In the genomic region with DNA sequence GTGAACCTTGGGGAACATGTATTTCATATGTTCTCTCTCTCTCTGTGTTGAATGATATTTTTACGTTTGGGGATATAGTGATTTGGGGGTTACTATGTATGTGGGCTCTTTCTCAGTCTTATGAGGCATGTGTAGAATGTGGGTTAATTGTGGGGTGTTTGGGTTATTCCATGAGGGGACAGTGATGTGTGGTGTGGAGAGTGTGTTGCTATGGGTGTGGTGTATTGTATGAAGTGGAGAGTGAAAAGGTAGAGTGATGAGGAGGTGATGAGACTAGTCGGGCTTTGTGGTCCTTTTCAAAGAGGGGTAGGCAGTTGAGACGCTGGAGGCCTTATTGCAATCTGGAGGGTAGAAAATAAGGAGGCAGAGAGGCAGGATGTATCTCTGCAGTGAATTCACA, we compare ENCODE assay signal across 7 mouse cellular contexts. TPM values are rescaled to one million over a fixed set of nuclear protein-coding genes. Genes with fewer than 3 reads are reported as not detected.
DNase-seq lines count a peak whose midpoint lies in the region; ATAC-seq and TF ChIP-seq lines count a peak whose summit lies in the region.

No protein-coding gene starts in this region.

- no peak for DNase-seq in lung, postnatal 0 days (ENCODE audit: low spot score)
- no peak for DNase-seq in lung, postnatal 36 days
- no peak for DNase-seq in adrenal gland, postnatal 14 days
- no peak for DNase-seq in retina, embryonic 14.5 days (ENCODE audit: low spot score)

- H3K36me3 ChIP-seq in lung, postnatal 0 days (ENCODE audit: insufficient read depth, low read length): no peaks in the 10 kb centered on the region
- H3K36me3 ChIP-seq in intestine, postnatal 0 days (ENCODE audit: control insufficient read depth, insufficient read depth): no peaks in the 10 kb centered on the region

- no peak for TF ChIP-seq POLR2A in olfactory bulb, adult 2 months (IDR thresholded peaks at IDR 0.05; ENCODE audit: insufficient read depth, low read depth, low read length)

- H3K4me1 ChIP-seq in lung, postnatal 0 days (ENCODE audit: insufficient read depth, low read depth, low read length): no peaks in the 10 kb centered on the region
- no peaks in the 10 kb centered on the region for H3K4me1 ChIP-seq in intestine, postnatal 0 days (replicated peaks; ENCODE audit: control insufficient read depth, insufficient read depth, low read length)
- no peaks in the 10 kb centered on the region for H3K4me1 ChIP-seq in olfactory bulb, adult 2 months (ENCODE audit: control insufficient read depth, insufficient read depth, low read length)

- peak overlapping the region; percentile 68 for H3K4me2 ChIP-seq in lung, postnatal 0 days (replicated peaks; ENCODE audit: low read depth, low read length)
- H3K4me2 ChIP-seq in intestine, postnatal 0 days (replicated peaks; ENCODE audit: low read depth): peak overlapping the region; percentile 76

- 0% methylated on average over 3 of the region's 3 CpGs for WGBS in lung, postnatal 0 days
- WGBS in intestine, postnatal 0 days: under 1% methylated on average over 3 of the region's 3 CpGs
- 1% methylated on average over 3 of the region's 3 CpGs for WGBS in olfactory bulb, adult 2 months

- H3K9me3 ChIP-seq in lung, postnatal 0 days (ENCODE audit: low read length): no peaks in the 10 kb centered on the region
- H3K9me3 ChIP-seq in intestine, postnatal 0 days (ENCODE audit: control insufficient read depth): no peaks in the 10 kb centered on the region

- TF ChIP-seq EP300 in lung, postnatal 0 days (IDR thresholded peaks at IDR 0.05): no peak

- H3K9ac ChIP-seq in lung, postnatal 0 days (replicated peaks; ENCODE audit: low read depth): peak overlapping the region; percentile 63
- H3K9ac ChIP-seq in intestine, postnatal 0 days (ENCODE audit: low read depth, low read length): peak overlapping the region; percentile 83

- H3K27me3 ChIP-seq in lung, postnatal 0 days (replicated peaks; ENCODE audit: insufficient read depth, low read length): no peaks in the 10 kb centered on the region
- H3K27me3 ChIP-seq in intestine, postnatal 0 days (replicated peaks; ENCODE audit: control insufficient read depth, insufficient read depth, low read length): no peaks in the 10 kb centered on the region

- no peak for TF ChIP-seq CTCF in lung, postnatal 0 days (IDR thresholded peaks at IDR 0.05)
- TF ChIP-seq CTCF in intestine, postnatal 0 days (IDR thresholded peaks at IDR 0.05; ENCODE audit: low read depth): no peak
- no peak for TF ChIP-seq CTCF in olfactory bulb, adult 2 months (IDR thresholded peaks at IDR 0.05; ENCODE audit: insufficient read depth, low read depth, low read length)

- H3K27ac ChIP-seq in lung, postnatal 0 days (ENCODE audit: low read length): peak overlapping the region; percentile 95
- peak overlapping the region; percentile 97 for H3K27ac ChIP-seq in intestine, postnatal 0 days (ENCODE audit: low read depth, low read length)
- H3K27ac ChIP-seq in olfactory bulb, adult 2 months (ENCODE audit: insufficient read depth, low read depth, low read length): no peak overlapping the region

- no peak for ATAC-seq in lung, postnatal 0 days
- peak; percentile 21 for ATAC-seq in erythroblast, adult 5-6 weeks (replicated peaks; ENCODE audit: low FRiP score, poor library complexity, severe bottlenecking)
- ATAC-seq in intestine, postnatal 0 days: no peak

- H3K4me3 ChIP-seq in lung, postnatal 0 days (ENCODE audit: low read depth, low read length): peak overlapping the region; percentile 83
- H3K4me3 ChIP-seq in intestine, postnatal 0 days (ENCODE audit: low read depth, low read length): peak overlapping the region; percentile 88
- H3K4me3 ChIP-seq in olfactory bulb, adult 2 months (ENCODE audit: insufficient read depth, low read depth, low read length): peak overlapping the region; percentile 77

RNA-seq across cellular contexts. Expression of a gene that starts 0.8 kb away (rescaled TPM):
- 17.9 and 21.2 TPM in 2 replicates for polyA plus RNA-seq in lung, postnatal 0 days (2015; fragmentation: Nextera tagmentation; extraction: Ambion mirVana)
- total RNA-seq in erythroblast, adult 5-6 weeks (2015; ENCODE audit: low replicate concordance): 9.2 and 24.8 TPM in 2 replicates
- 21.9 and 27.2 TPM in 2 replicates for total RNA-seq in erythroblast, adult 5-6 weeks (2017; ENCODE audit: low replicate concordance)
- 15.7 and 16.2 TPM in 2 replicates for polyA plus RNA-seq in intestine, postnatal 0 days (2015; fragmentation: Nextera tagmentation; extraction: Ambion mirVana)
- not detected in 2 replicates for polyA plus RNA-seq in olfactory bulb, adult 2 months (2012; ENCODE audit: insufficient read depth, insufficient read length, low replicate concordance, missing spikeins)
- total RNA-seq in adrenal gland, postnatal 14 days (2021): 26.9 and 27.8 TPM in 2 replicates

RNA-seq across cellular contexts. Expression of a gene that starts 10.2 kb away (rescaled TPM):
- polyA plus RNA-seq in lung, postnatal 0 days (2015; fragmentation: Nextera tagmentation; extraction: Ambion mirVana): 6.0 and 8.2 TPM in 2 replicates
- total RNA-seq in erythroblast, adult 5-6 weeks (2015; ENCODE audit: low replicate concordance): 25.0 and 37.2 TPM in 2 replicates
- total RNA-seq in erythroblast, adult 5-6 weeks (2017; ENCODE audit: low replicate concordance): 30.1 and 31.7 TPM in 2 replicates
- 5.7 and 7.5 TPM in 2 replicates for polyA plus RNA-seq in intestine, postnatal 0 days (2015; fragmentation: Nextera tagmentation; extraction: Ambion mirVana)
- polyA plus RNA-seq in olfactory bulb, adult 2 months (2012; ENCODE audit: insufficient read depth, insufficient read length, low replicate concordance, missing spikeins): not detected in 2 replicates
- 49.8 and 64.3 TPM in 2 replicates for total RNA-seq in adrenal gland, postnatal 14 days (2021)
